Mouse (Mus musculus): ENCODE measurements around the gene Gabrp.

Gene Gabrp

GRCm38 (mm10) chr11:33578859-33579258 is at the start of gene Gabrp:
Gabrp (minus strand) TSS chr11:33578959.
- DNase-seq (ENCODE audit: low read depth) = no peak

GRCm38 (mm10) chr11:33627136-33627742 is 48.5 kb upstream of the Gabrp start:
- DNase-seq (ENCODE audit: low read depth) = no peak

DNA sequence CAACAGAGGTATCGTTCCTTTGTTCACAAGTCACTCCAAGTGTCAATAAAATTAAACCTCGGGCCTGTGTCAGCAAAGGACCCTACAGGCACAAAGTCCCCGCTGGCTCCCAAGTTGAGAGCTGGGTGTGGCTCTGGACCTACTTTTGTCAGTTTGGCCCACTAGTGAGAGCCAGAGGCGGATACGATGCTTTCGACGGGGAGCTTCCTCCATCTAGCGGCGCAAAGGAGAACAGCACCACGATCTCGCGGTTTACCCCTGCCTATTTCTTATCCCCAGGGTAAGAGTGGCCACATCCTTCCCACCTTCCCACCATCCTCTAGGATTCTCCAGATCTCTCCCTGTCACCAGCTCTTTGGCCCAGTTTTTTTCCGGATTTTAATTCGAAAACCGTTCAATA is 35.5 kb upstream of the Gabrp start:
- DNase-seq (ENCODE audit: low read depth) = peak; percentile 12

DNA sequence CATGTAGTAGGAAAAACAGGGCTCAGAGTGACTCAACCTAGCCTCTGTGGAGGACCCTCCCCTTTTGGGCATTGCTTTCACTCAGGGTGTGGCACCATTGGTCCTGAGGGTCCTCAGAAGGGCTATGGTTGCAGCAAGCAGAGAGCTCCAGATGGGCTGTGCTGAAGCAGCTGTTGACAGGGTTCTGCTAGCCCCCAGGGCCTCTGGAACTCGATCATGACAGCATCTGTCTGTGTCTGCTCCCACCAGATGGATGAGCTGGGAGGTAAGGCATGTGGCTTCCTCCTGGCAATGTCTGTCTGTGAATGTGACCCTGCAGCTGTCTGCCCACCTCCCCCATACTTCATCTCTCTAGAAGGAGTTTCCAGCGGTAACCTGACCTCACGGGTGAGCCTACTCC is 29.0 kb upstream of the Gabrp start:
- no peak for DNase-seq (ENCODE audit: low read depth)

DNA sequence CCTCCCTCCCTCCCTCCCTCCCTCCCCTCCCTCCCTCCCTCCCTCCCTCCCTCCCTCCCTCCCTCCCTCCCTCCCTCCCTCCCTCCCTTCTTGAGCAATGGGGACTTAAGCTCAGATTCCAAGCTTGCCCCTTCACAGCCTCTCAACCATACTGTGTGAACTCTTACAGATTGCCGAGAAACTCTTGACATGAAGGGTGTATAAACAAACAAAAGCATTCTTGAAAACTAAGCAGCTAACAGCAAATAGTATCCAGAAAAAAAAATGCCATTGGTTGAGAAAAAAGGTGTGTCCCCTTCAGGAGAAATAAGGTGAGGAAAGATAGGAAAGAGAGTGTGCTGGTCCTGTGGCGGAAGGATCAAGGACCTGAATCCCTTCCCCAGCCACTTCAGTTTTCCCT is 24.4 kb upstream of the Gabrp start:
- no peak for DNase-seq (ENCODE audit: low read depth)

- DNase-seq (ENCODE audit: low read depth) = no peak
Measured at GRCm38 (mm10) chr11:33598986-33599385, 20.2 kb upstream of the Gabrp start, which contains the start of gene D130052B06Rik. D130052B06Rik (plus strand) TSS chr11:33599302.

GRCm38 (mm10) chr11:33596655-33597054 is 17.9 kb upstream of the Gabrp start:
- no peak for DNase-seq (ENCODE audit: low read depth)

GRCm38 (mm10) chr11:33592826-33593225 is 14.1 kb upstream of the Gabrp start:
- DNase-seq (ENCODE audit: low read depth) = no peak

DNA sequence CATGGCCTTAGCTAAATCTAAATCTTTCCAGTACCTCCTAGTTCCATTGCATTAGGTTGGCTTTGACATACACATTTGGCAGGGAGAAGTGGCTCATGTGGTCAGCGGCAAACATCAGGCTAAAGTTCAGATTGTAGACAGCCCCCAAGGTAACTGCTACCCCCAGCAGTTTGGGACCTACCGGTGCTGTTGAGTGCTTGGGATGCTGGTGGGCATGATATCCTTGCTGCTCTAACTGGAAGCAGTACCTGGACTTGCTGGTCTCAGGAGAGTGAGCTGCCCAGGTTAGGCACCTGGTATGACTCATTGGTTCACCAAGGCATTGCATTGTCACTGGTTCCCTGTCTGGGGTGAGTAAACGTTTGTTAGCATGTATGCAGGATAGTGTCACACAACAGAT is 12.0 kb upstream of the Gabrp start:
- no peak for DNase-seq (ENCODE audit: low read depth)

GRCm38 (mm10) chr11:33586614-33587013 is 7.9 kb upstream of the Gabrp start:
- no peak for DNase-seq (ENCODE audit: low read depth)

- DNase-seq (ENCODE audit: low read depth) = no peak
Measured at GRCm38 (mm10) chr11:33579621-33580020, 862 bp upstream of the Gabrp start.

DNA sequence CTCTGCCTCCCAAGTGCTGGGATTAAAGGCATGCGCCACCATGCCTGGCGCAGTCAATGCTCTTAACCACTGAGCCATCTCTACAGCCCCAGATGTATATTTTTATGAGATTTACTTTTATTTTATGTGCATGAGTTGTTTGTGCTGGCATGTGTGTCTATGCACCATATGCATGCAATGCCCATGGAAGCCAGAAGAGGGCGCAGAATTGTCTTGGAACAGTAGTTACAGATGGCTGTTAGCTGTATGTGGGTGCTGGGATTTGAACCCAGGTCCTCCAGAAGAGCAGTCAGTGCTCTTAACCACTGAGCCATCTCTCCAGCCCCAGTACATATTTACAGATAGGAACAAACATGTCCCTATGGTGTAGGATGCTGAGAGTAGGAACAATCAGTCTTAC is 3.8 kb downstream of the Gabrp start:
- no peak for DNase-seq (ENCODE audit: low read depth)

- DNase-seq (ENCODE audit: low read depth) = no peak
Measured at GRCm38 (mm10) chr11:33570413-33570812, 8.3 kb downstream of the Gabrp start.

GRCm38 (mm10) chr11:33563921-33564320 is 14.8 kb downstream of the Gabrp start:
- no peak for DNase-seq (ENCODE audit: low read depth)

DNA sequence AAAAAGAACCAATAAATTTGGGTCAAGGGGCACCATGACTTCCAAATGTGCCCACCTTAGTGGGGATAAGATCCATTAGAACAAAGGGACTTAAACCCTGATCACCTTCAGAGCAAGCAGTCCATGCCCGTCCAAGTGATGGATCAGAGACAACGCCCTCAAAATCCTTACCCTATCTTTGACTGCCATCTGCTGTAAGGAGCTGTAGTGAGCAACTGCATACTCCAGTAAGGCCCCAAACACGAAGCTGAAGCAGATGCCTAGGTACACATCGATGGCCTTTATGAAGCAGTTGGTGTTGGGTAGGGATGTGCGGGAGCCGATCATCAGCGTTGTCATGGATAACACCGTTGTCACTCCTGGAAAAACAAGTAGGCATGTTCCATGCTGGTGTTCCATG is 24.6 kb downstream of the Gabrp start:
- no peak for DNase-seq (ENCODE audit: low read depth)

- no peak for DNase-seq (ENCODE audit: low read depth)
Measured at GRCm38 (mm10) chr11:33550861-33551560, 27.7 kb downstream of the Gabrp start.

DNA sequence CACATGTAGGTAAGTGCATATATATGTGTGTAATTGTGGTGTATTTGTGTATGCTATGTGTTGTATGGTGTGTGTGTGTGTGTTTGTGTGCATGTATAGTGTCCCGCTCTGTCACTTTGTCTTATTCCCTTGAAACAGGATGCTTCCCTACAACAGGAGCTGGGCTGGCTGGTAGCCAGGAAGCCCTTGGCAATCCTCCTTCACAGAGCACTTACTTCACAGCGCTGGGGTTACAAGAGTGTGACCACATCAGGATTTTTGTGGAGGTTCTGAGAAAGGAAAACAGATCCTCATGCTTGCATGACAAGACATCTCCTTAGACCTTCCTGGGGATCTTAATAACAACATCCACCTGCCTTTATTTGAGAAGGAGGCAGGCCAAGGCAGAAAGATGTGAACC is 31.4 kb downstream of the Gabrp start:
- no peak for DNase-seq (ENCODE audit: low read depth)

DNA sequence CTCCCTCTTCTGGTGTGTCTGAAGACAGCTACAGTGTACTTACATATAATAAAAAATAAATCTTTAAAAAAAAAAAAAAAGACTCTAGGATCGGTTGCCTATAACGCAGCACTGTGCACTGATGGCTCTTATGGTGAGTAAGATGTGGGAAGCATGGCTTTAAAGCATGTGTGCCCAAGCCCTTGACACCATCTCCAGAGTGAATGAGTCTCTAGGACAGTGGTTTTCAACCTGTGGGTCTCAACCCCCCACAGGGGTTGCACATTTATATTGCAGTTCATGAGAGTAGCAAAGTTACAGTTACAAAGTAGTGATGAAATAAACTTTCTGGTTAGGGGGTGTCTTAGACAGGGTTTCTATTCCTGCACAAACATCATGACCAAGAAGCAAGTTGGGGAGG is 33.8 kb downstream of the Gabrp start:
- no peak for DNase-seq (ENCODE audit: low read depth)

GRCm38 (mm10) chr11:33544121-33544520 is 34.6 kb downstream of the Gabrp start:
- DNase-seq (ENCODE audit: low read depth) = no peak

GRCm38 (mm10) chr11:33537390-33538125 is 41.2 kb downstream of the Gabrp start:
- no peak for DNase-seq (ENCODE audit: low read depth)

DNA sequence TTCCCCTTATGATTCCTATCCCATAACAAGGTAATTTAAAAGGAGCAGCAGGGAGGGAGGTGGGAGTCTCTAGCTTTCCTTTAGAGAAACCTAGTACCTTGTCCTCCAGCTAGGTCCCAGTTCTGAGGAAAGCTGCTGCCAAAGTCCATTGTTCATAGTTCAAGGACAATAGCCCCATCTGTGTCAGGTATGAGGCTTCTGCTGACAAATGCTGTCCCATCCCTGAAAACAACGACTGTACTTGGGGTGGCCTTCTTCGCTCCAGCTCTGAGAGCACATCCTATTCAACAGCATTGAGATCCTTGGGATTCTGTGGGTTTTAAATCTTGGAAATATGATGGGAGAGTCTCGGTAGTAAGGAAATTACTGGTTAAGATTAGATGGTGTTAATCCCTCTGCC is 42.1 kb downstream of the Gabrp start:
- no peak for DNase-seq (ENCODE audit: low read depth)

DNA sequence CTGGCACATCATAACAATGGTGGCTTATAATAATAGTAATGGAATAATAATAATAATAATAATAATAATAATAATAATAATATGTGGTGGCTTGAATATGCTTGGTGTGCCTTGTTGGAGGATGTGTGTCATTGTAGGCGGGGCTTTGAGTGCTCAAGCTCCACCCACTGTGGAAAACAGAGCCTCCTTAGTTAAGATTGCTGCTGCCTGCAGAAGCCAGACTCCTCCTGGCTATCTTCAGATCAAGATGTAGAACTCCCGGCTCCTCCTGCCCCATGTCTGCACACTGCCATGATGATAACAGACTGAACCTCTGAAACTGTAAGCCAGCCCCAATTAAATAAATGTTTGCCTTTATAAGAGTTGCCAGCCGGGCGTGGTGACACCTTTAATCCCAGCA is 44.2 kb downstream of the Gabrp start:
- DNase-seq (ENCODE audit: low read depth) = no peak

- DNase-seq (ENCODE audit: low read depth) = no peak
Measured at GRCm38 (mm10) chr11:33533577-33533976, 45.2 kb downstream of the Gabrp start.

Measured in c-Kit-positive CD71-negative TER-119-negative erythroid progenitor cells, embryonic 14.5 days (primary cell).